Mouse (Mus musculus) heart, adult 2 months (tissue): Measurements from ENCODE around the gene Gm44805.

Experiments
- CTCF ChIP-seq: fragments of 200-600 bp; IDR thresholded peaks from 2 replicates; pipeline ENCODE4 v1.8.1; 2022; ENCODE audit warnings: antibody characterized with exemption, mild to moderate bottlenecking, moderate library complexity
- POLR2A ChIP-seq: fragments of 200-500 bp; IDR thresholded peaks from 2 replicates; pipeline ENCODE4 v1.6.1; 2011; ENCODE audit warnings: mild to moderate bottlenecking, low read depth, low read length, control low read depth; ENCODE audit not compliant: insufficient read depth

DNA sequence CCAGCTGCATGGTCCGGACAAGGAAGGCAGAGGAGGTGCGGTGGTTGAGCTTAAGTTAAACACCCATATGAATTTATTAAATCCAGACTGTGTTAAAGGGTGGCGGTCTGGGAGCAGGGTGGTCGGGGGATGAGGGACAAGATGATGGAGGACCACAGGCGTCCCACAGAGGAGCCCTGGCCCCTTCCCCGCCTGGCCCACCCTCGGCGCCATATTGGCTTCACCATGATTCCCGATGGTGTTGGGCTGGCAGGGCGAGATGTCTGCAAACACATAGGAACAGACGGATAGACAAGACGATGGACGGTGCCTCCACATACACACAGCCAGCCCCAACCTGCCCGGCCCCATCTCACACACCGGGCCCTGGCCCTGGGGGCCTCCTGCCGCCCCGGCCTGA, 48.0 kb downstream of the Gm44805 start:
- no peak for TF ChIP-seq CTCF
- TF ChIP-seq POLR2A = no peak
